Mouse (Mus musculus): ENCODE data around the gene Tsen2.

DNA sequence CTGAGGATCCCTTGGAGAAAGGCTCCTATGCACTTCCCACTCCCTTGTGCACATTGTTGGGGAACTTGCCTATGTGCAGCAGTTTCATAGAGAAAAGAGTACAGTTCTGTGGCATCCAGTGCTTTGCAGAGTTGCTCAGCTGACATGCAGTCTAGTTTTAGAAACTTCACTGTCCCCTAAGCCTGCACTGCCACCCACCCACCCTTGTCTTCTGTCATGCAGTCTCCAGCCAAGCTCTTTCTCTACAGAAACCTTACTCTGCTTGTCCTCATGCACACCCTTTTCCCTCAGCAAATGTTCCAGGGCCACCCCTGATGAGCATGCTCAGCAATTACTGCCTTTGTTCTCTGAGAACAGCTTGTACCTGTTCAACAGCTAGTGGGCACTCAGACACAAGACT is 69.3 kb downstream of the Tsen2 start:
- no peak for TF ChIP-seq CTCF (IDR thresholded peaks at IDR 0.05; ENCODE audit: extremely low read depth, insufficient read length, insufficient replicate concordance, low read depth, low read length)
- TF ChIP-seq POLR2A (IDR thresholded peaks at IDR 0.05; ENCODE audit: low read depth, low read length), result no peak
